ENCODE assay signal across 22 mouse cellular contexts in genomic region chr5:30341601-30342365, GRCm38 (mm10).
A peak's percentile ranks its signal among the peaks of the same experiment; 100 is the strongest.
DNase-seq lines count a peak whose midpoint lies in the region; ATAC-seq lines count a peak whose summit lies in the region.
"Had no signal": no experiment of that assay in that cellular context is flagged by ENCODE, and none has a peak within 500 bp of the region (broad histone marks: within the 10 kb centered on the region; RNA-seq: fewer than 3 reads in every experiment).

No protein-coding gene starts in this region.

- H3K27me3 ChIP-seq in midbrain, embryonic 11.5 days (ENCODE audit: control insufficient read depth, insufficient read depth, low read length) = peaks cover 3% of the 10 kb centered on the region; the same call in 1 of the 2 replicates
- H3K27me3 ChIP-seq in midbrain, embryonic 16.5 days (ENCODE audit: control insufficient read depth, insufficient read depth, low read depth, low read length) = peaks cover 3% of the 10 kb centered on the region; the same call in 1 of the 2 replicates
- H3K27me3 ChIP-seq: forebrain, embryonic 15.5 days had no signal

- H3K27ac ChIP-seq in midbrain, embryonic 11.5 days (ENCODE audit: low read depth, low read length) = no peak overlapping the region
- H3K27ac ChIP-seq in midbrain, embryonic 16.5 days (ENCODE audit: low read length) = no peak overlapping the region
- H3K27ac ChIP-seq: embryonic facial prominence, embryonic 13.5 days; forebrain, embryonic 15.5 days; heart, embryonic 10.5 days; heart, embryonic 15.5 days; kidney, embryonic 15.5 days; liver, embryonic 12.5 days; midbrain, embryonic 12.5 days; neural tube, embryonic 13.5 days had no signal

- H3K9me3 ChIP-seq in midbrain, embryonic 11.5 days (ENCODE audit: control insufficient read depth, low read length) = no peaks in the 10 kb centered on the region
- H3K9me3 ChIP-seq in midbrain, embryonic 16.5 days (replicated peaks; ENCODE audit: control insufficient read depth, low read length, poor library complexity, severe bottlenecking) = no peaks in the 10 kb centered on the region
- H3K9me3 ChIP-seq: embryonic facial prominence, embryonic 13.5 days; forebrain, embryonic 10.5 days; forebrain, embryonic 15.5 days; heart, embryonic 10.5 days; heart, embryonic 15.5 days; kidney, embryonic 15.5 days; liver, embryonic 12.5 days; midbrain, embryonic 12.5 days; neural tube, embryonic 13.5 days had no signal

- no peak overlapping the region for H3K4me3 ChIP-seq in midbrain, embryonic 11.5 days (ENCODE audit: low read depth, low read length)
- H3K4me3 ChIP-seq in midbrain, embryonic 16.5 days (ENCODE audit: low read depth, low read length) = no peak overlapping the region
- H3K4me3 ChIP-seq: liver, embryonic 12.5 days had no signal

- 0 out of 2 replicates have a peak, but pooled peaks cover 2% of the 10 kb centered on the region for H3K4me1 ChIP-seq in midbrain, embryonic 11.5 days (ENCODE audit: control insufficient read depth, insufficient read depth, low read length)
- H3K4me1 ChIP-seq in midbrain, embryonic 16.5 days (ENCODE audit: control insufficient read depth, insufficient read depth, low read length) = peaks cover 5% of the 10 kb centered on the region

- WGBS in midbrain, embryonic 11.5 days = 76% methylated on average over 11 of the region's 11 CpGs
- WGBS in midbrain, embryonic 16.5 days = 82% methylated on average over 11 of the region's 11 CpGs

- no peak overlapping the region for H3K9ac ChIP-seq in midbrain, embryonic 11.5 days (ENCODE audit: low read length)
- no peak overlapping the region for H3K9ac ChIP-seq in midbrain, embryonic 16.5 days (ENCODE audit: low read depth, low read length)
- H3K9ac ChIP-seq: forebrain, embryonic 15.5 days; heart, embryonic 15.5 days; kidney, embryonic 15.5 days; liver, embryonic 12.5 days; liver, postnatal 0 days; midbrain, embryonic 12.5 days had no signal

- no peak for ATAC-seq in cerebellum, adult (ENCODE audit: insufficient number of reproducible peaks, low FRiP score, low TSS enrichment)
- no peak for ATAC-seq in midbrain, embryonic 11.5 days (ENCODE audit: low FRiP score)
- no peak for ATAC-seq in midbrain, embryonic 16.5 days
- ATAC-seq: liver, embryonic 12.5 days; liver, postnatal 0 days had no signal

- peak; percentile 10 for DNase-seq in cerebellum, adult 11-12 months
- peak; percentile 66 for DNase-seq in midbrain, embryonic 11.5 days (ENCODE audit: low spot score, missing footprints)
- DNase-seq in telencephalon, adult 2 months (ENCODE audit: low read depth, low spot score) = peak; percentile 21
- peak; percentile 64 for DNase-seq in thymus, postnatal 4 days
- DNase-seq in urinary bladder, postnatal 4 days (ENCODE audit: low spot score in 2 of 2) = no peak
- DNase-seq: adrenal gland, adult 8-10 months; heart, adult 11 months; kidney, adult 18-20 months; kidney, postnatal 25 days; liver, postnatal 0 days; lung, postnatal 36 days had no signal

- H3K4me2 ChIP-seq in midbrain, embryonic 11.5 days = no peak overlapping the region
- no peak overlapping the region for H3K4me2 ChIP-seq in midbrain, embryonic 16.5 days (ENCODE audit: low read length)

- no peaks in the 10 kb centered on the region for H3K36me3 ChIP-seq in midbrain, embryonic 11.5 days (ENCODE audit: control insufficient read depth, insufficient read depth, low read length)
- H3K36me3 ChIP-seq in midbrain, embryonic 16.5 days (ENCODE audit: control insufficient read depth, insufficient read depth, low read length) = no peaks in the 10 kb centered on the region
- H3K36me3 ChIP-seq: embryonic facial prominence, embryonic 13.5 days; forebrain, embryonic 10.5 days; forebrain, embryonic 15.5 days; heart, embryonic 10.5 days; heart, embryonic 15.5 days; kidney, embryonic 15.5 days; liver, embryonic 12.5 days; midbrain, embryonic 12.5 days; neural tube, embryonic 13.5 days had no signal

Comparison
In these comparisons a context has a peak if more than half of its experiments do, and no peak if none do; other contexts are left out.
1. DNase-seq: peak in cerebellum, adult 11-12 months (single experiment), midbrain, embryonic 11.5 days (single experiment), telencephalon, adult 2 months (single experiment) and thymus, postnatal 4 days (single experiment); none in urinary bladder, postnatal 4 days (0 of 2).